Mouse (Mus musculus) liver, embryonic 14.5 days (tissue): ENCODE measurements around the gene Nr2c2ap. TPM values are rescaled to one million over a fixed set of nuclear protein-coding genes. Genes with fewer than 3 reads are reported as not detected.
A peak's percentile ranks its signal among the peaks of the same experiment; 100 is the strongest.

Experiments used
- ATAC-seq: fragments of 200-750 bp; cut with Nextera tagmentation; 2 replicates; pipeline ENCODE4 v1.8.0; 2017; ENCODE audit warnings: moderate number of reproducible peaks, mild to moderate bottlenecking, moderate library complexity; ENCODE audit not compliant: insufficient read depth
- DNase-seq, 3 experiments: peaks; one replicate each; pipeline ENCODE4 v3.0.0-alpha.2; 2012 to 2013; ENCODE audit warnings: low read depth in 3 of 3, low spot score in 3 of 3
- H3K27ac ChIP-seq: fragments of 300-500 bp; sonication (generic); 2 replicates; pipeline ENCODE4 v1.5.1; 2014; ENCODE audit warnings: moderate library complexity, mild to moderate bottlenecking, control low read depth, inconsistent platforms
- H3K27me3 ChIP-seq: fragments of 300-500 bp; sonication (generic); 2 replicates; pipeline ENCODE4 v1.6.1; 2014; ENCODE audit warnings: mild to moderate bottlenecking, low read length, moderate library complexity; ENCODE audit not compliant: control insufficient read depth, insufficient read depth
- H3K36me3 ChIP-seq: fragments of 300-500 bp; sonication (generic); replicated peaks from 2 replicates; pipeline ENCODE4 v1.6.1; 2014; ENCODE audit warnings: low read depth; ENCODE audit not compliant: control insufficient read depth, insufficient read depth
- H3K4me1 ChIP-seq, 2 experiments: fragments of 200-500 bp in 1 of 2; fragments of 300-500 bp in 1 of 2; sonication (generic) in 1 of 2; replicated peaks; 2 replicates each; pipeline ENCODE4 v1.6.1; 2012 to 2014; ENCODE audit warnings: antibody characterized with exemption in 1 of 2, inconsistent platforms in 1 of 2, low read length in 1 of 2; ENCODE audit not compliant: control insufficient read depth in 2 of 2, insufficient read depth in 2 of 2
- H3K4me2 ChIP-seq: fragments of 300-500 bp; sonication (generic); 2 replicates; pipeline ENCODE4 v1.6.1; 2014; ENCODE audit warnings: low read depth, mild to moderate bottlenecking, control low read depth, moderate library complexity
- H3K4me3 ChIP-seq, 2 experiments: fragments of 200-500 bp in 1 of 2; fragments of 300-500 bp in 1 of 2; sonication (generic) in 1 of 2; 2 replicates each; pipeline ENCODE4 v1.5.1; 2012 to 2014; ENCODE audit warnings: low read depth in 2 of 2, low read length in 2 of 2, mild to moderate bottlenecking in 2 of 2, control low read depth in 1 of 2, inconsistent platforms in 1 of 2, moderate library complexity in 1 of 2; ENCODE audit not compliant: insufficient read depth in 1 of 2
- H3K9ac ChIP-seq: fragments of 300-500 bp; sonication (generic); replicated peaks from 2 replicates; pipeline ENCODE4 v1.6.1; 2014; ENCODE audit warnings: mild to moderate bottlenecking, control low read depth, moderate library complexity
- H3K9me3 ChIP-seq: fragments of 300-500 bp; sonication (generic); 2 replicates; pipeline ENCODE4 v1.6.1; 2016; ENCODE audit warnings: low read length, mixed read lengths; ENCODE audit not compliant: control insufficient read depth
- CTCF ChIP-seq: IDR thresholded peaks from 2 replicates; pipeline ENCODE4 v1.5.1; 2016; ENCODE audit warnings: antibody characterized with exemption, low read depth, control low read depth
- EP300 ChIP-seq: IDR thresholded peaks from 2 replicates; pipeline ENCODE4 v1.6.1; 2016; ENCODE audit warnings: antibody characterized with exemption, low read depth
- WGBS: fragments of 180-500 bp; shearing (Covaris S2); extraction: QIAGEN DNeasy Blood & Tissue Kit; methylation state at CpG from one replicate; pipeline ENCODE4 v1.1.7; 2014; ENCODE audit not compliant: insufficient replicate concordance; 5-methylcytosine and 5-hydroxymethylcytosine counted together
- polyA plus RNA-seq, 2 experiments: library from polyadenylated mRNA; depleted of rRNA in 1 of 2; stranded (reverse) in 1 of 2; unstranded in 1 of 2; fragments of >200 nt; fragmentation: Nextera tagmentation in 1 of 2; extraction: Ambion mirVana in 1 of 2; gene quantifications; 2 replicates each; pipeline versions ENCODE4 v1.2.1 to v1.2.3; 2012 to 2014

Nr2c2ap gene
- polyA plus RNA-seq, 2 experiments = 11.1 to 11.8 TPM

GRCm38 (mm10) chr8:70099276-70099675, 31.9 kb upstream of the Nr2c2ap start:
- no peaks in the 10 kb centered on the region for H3K27me3 ChIP-seq
- H3K4me1 ChIP-seq = no peaks in the 10 kb centered on the region
- no peaks in the 10 kb centered on the region for H3K36me3 ChIP-seq
- no peak overlapping the region for H3K4me3 ChIP-seq
- 58% methylated on average over 8 of the region's 8 CpGs for WGBS
- TF ChIP-seq EP300 (no peak), CTCF (no peak)
- no peak overlapping the region for H3K9ac ChIP-seq
- DNase-seq (no peak), ATAC-seq (no peak)
- H3K4me2 ChIP-seq = no peak overlapping the region
- H3K27ac ChIP-seq = no peak overlapping the region
- no peaks in the 10 kb centered on the region for H3K9me3 ChIP-seq

DNA sequence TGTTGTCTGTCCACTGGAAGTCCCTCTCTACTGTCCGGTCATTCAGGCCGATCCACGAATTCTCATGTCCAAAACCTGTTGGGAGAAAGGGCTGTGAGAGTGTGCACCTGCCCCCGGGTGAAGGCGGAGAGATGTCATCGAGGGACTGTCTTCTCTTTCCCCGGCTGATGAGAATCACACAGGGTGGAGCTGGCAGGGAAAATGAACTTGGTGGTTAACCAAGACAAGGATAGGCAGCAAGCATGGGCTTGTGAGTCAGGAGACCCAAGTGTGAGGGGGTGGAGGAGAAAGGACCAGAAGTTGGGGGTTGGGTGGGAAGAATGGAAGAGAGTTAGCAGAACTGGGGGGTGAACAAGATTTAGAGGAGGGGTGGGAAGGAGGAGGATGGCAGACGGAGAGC, 30.9 kb upstream of the Nr2c2ap start:
- Histone ChIP-seq H3K4me2 (no peak overlapping the region), H3K27ac (no peak overlapping the region), H3K9ac (no peak overlapping the region), H3K9me3 (no peaks in the 10 kb centered on the region), H3K4me1 (no peaks in the 10 kb centered on the region), H3K4me3 (no peak overlapping the region), H3K27me3 (no peaks in the 10 kb centered on the region), H3K36me3 (no peaks in the 10 kb centered on the region)
- ATAC-seq (no peak), DNase-seq (no peak)
- WGBS = 62% methylated on average over 8 of the region's 8 CpGs
- TF ChIP-seq EP300 = no peak
- TF ChIP-seq CTCF = no peak

GRCm38 (mm10) chr8:70104506-70104905, 26.6 kb upstream of the Nr2c2ap start:
- TF ChIP-seq CTCF (peak; percentile 87), EP300 (no peak)
- no peak overlapping the region for H3K9ac ChIP-seq
- H3K4me3 ChIP-seq = no peak overlapping the region
- H3K9me3 ChIP-seq = no peaks in the 10 kb centered on the region
- no peaks in the 10 kb centered on the region; the same call in 1 of the 2 replicates for H3K27me3 ChIP-seq
- no peaks in the 10 kb centered on the region for H3K4me1 ChIP-seq
- DNase-seq (peak in 1 of 3 experiments; percentile 14), ATAC-seq (no peak)
- no peaks in the 10 kb centered on the region for H3K36me3 ChIP-seq
- 13% methylated on average over 6 of the region's 6 CpGs for WGBS
- H3K4me2 ChIP-seq = no peak overlapping the region
- H3K27ac ChIP-seq = no peak overlapping the region

GRCm38 (mm10) chr8:70104922-70105321, 26.2 kb upstream of the Nr2c2ap start:
- Histone ChIP-seq H3K9ac (no peak overlapping the region), H3K4me1 (no peaks in the 10 kb centered on the region), H3K36me3 (no peaks in the 10 kb centered on the region), H3K9me3 (no peaks in the 10 kb centered on the region), H3K27ac (no peak overlapping the region), H3K27me3 (no peaks in the 10 kb centered on the region; the same call in 1 of the 2 replicates), H3K4me3 (no peak overlapping the region), H3K4me2 (no peak overlapping the region)
- WGBS = 62% methylated on average over 7 of the region's 7 CpGs
- DNase-seq (no peak), ATAC-seq (no peak)
- no peak for TF ChIP-seq EP300
- no peak for TF ChIP-seq CTCF

DNA sequence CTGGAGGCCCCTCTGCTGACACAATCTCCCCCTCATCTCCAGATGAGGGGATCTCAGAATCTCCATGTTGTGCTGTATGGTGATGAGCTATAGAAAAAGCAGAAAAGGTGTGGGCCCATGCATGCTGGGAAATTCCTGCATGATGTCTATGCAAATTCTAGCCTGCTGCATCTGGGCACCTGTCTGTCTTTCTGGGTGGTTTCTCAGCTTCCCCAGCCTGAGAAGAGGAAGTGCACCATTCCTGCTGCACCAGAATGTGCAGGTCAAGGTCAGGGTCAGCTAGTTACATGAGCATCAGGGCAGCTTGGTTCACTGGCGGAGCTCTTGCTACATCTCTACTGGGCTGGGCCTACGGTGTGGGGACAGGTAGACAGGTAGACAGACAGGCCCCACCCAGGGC, 20.7 kb upstream of the Nr2c2ap start:
- WGBS = 56% methylated on average over 2 of the region's 2 CpGs
- no peak overlapping the region for H3K4me3 ChIP-seq
- no peak for TF ChIP-seq CTCF
- no peak for TF ChIP-seq EP300
- no peak for ATAC-seq
- H3K4me2 ChIP-seq = no peak overlapping the region
- DNase-seq = no peak
- no peak overlapping the region for H3K27ac ChIP-seq
- no peaks in the 10 kb centered on the region for H3K36me3 ChIP-seq
- peaks cover 54% of the 10 kb centered on the region for H3K27me3 ChIP-seq
- no peaks in the 10 kb centered on the region for H3K4me1 ChIP-seq
- H3K9me3 ChIP-seq = no peaks in the 10 kb centered on the region
- H3K9ac ChIP-seq = no peak overlapping the region
